Mouse (Mus musculus): Measurements from ENCODE around the gene B3gnt9.

DNA sequence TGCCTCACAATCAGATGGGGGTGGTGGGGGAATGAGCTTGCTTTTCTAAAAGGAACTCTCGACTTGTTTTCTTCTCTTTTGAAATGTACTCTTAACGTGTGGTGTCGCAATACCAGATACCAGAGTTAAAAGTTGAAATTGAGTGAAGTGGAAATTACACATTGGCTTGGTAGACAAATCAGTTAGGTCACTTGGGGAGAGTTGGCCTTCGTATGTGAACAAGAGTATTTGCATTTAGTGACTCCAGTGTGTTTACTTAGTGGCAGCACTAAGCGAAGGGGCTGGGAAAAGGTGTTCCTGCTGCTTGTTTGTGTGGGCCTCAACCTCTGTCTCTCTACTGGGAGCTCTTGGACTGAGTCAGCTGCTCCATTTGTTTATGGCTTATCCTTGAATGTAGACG is 29.0 kb downstream of the B3gnt9 start:
- no peak for TF ChIP-seq POLR2A (IDR thresholded peaks at IDR 0.05; ENCODE audit: control insufficient read depth, extremely low read depth, insufficient read depth, low read length, poor library complexity)
- no peak for TF ChIP-seq CTCF (IDR thresholded peaks at IDR 0.05; ENCODE audit: borderline replicate concordance, control insufficient read depth, extremely low read depth, insufficient read depth, low read length, poor library complexity)

Measured in thymus, adult 2 months (tissue).